Mouse (Mus musculus) thymus, postnatal 0 days (tissue): ENCODE data around the gene Kcnj5. TPM values are rescaled to one million over a fixed set of nuclear protein-coding genes. Genes with fewer than 3 reads are reported as not detected.

Source experiments
- DNase-seq: peaks from one replicate; pipeline ENCODE4 v3.0.0-alpha.2; 2015; ENCODE audit warnings: low spot score
- polyA plus RNA-seq: library from polyadenylated mRNA; unstranded; fragments of >200 nt; fragmentation: Nextera tagmentation; extraction: Ambion mirVana; gene quantifications from 2 replicates; pipeline ENCODE4 v1.2.1, GENCODE M21; 2015

The Kcnj5 gene
- polyA plus RNA-seq = 0.06 TPM in 1 of 2 replicates, not detected in the other

GRCm38 (mm10) chr9:32344051-32344450 is at the start of gene Kcnj5:
Kcnj5 (minus strand) TSS chr9:32344350.
- no peak for DNase-seq

- no peak for DNase-seq
Observed at GRCm38 (mm10) chr9:32392716-32393115, 48.6 kb upstream of the Kcnj5 start.

DNA sequence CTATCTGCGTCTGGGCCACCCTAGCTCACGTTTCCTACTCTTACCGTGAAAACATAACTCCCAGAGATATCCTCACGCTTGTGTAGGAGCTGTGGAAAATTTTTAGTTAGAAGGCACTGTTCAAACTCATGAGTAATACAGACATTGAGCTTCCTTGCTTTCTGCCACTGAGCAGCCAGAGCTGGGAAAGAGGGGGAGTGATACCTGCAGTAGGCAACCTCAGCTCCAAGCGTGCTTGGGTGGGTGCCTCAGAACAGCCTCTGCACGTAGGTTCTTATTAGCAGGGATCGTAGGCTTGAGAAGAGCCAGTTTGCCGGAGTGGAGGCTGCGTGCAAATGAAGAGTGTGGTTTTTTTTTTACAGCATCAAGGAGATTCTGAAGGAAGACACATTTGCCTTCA is 47.6 kb upstream of the Kcnj5 start:
- DNase-seq = no peak

DNA sequence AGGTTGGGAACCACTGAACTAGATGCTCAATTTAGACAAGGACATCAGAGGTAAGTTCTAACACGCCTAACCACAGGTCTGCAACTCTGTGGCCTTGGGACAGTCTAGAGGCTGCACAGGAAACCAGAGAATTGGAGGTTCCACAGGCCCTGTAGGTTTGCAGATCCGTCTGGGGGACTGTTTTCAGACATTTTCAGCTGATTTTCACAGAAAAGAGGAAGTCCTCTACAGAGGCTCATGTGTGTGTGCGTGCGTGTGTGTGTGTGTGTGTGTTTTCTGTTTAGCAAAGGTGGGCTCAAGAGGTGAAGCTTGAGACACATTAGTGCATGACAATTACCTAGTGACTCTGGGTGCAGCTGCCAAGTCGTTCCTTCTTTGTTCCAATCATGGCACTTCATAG is 46.9 kb upstream of the Kcnj5 start:
- peak; percentile 3 for DNase-seq

GRCm38 (mm10) chr9:32388120-32388519 is 44.0 kb upstream of the Kcnj5 start:
- peak; percentile 69 for DNase-seq

DNA sequence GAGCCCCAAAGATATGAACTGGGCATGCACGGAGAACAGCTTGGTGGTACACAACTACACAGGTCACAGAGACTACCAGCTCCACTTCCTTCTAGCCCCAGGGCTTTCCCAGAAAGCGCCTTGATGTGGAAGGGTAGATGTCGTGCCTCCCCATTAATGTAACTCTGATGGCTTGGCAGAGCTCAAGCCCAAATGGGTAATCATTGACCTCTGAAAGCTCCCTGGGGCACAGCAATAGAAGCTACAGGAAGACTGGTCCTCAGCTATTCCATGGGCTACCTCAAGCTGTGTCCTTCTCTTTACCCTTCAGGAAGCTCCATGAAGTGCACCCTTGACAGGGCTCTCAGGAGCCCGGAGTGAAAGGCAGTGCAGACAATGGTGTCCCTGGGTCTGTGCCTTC is 40.8 kb upstream of the Kcnj5 start:
- no peak for DNase-seq

DNA sequence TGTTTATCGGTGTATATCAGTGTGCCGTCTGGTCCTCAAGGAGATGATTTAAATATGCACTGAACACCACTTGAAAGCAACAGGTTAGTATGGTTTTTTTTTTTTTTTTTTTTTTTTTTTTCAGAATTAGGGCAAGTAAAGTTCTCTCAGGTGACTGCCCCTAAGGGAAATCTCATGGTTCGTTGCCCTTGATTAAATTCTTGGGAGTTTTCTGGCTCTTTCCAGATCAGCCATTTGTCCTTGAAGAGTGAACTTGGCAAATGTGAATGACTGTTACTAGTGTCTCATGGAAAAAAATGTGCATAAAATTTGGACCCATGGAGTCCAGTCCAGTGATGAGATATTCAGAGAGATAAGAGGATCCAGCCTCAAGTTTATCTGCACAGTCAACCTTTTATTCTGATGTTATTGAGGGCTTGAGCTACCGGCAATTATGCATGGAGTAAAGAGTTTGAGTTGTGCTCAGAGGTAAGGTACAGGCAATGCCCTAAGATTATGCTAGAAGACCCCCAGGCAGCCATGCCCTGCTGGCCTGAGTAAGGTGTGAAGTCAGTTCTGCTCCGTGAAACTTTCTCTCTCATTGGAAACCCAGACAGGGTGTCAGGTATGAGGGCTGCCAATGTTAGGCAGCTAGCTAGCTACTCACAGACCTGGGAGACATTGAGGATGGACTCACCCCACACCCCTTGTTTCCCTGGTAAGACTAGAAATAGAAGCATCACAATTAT is 32.9 kb upstream of the Kcnj5 start:
- no peak for DNase-seq

- no peak for DNase-seq
Observed at GRCm38 (mm10) chr9:32376031-32376430, 31.9 kb upstream of the Kcnj5 start.

GRCm38 (mm10) chr9:32373656-32374055 is 29.5 kb upstream of the Kcnj5 start:
- no peak for DNase-seq

DNA sequence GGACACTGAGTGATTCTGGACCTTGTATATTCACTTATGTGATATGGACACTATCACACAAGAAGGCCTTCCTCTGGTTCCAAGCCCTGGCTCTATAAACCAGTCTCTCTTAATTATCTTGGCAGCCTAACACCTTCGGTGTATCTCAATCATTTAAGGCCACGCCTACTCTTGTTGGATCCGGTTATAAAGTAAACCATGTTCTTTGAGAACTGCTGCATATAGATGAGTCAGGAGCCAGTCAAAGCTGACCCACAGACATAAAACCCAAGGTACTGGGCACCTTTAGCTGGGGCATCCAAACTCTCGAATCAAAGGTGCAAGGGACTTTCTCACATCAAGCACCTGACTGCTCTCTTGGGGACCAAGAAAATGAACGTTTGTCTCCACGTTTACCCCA is 28.1 kb upstream of the Kcnj5 start, which contains the start of gene Kcnj1:
TSS of gene Kcnj1 (plus strand) at position 292 of the 400 bp plus-strand sequence.
- DNase-seq = no peak

DNA sequence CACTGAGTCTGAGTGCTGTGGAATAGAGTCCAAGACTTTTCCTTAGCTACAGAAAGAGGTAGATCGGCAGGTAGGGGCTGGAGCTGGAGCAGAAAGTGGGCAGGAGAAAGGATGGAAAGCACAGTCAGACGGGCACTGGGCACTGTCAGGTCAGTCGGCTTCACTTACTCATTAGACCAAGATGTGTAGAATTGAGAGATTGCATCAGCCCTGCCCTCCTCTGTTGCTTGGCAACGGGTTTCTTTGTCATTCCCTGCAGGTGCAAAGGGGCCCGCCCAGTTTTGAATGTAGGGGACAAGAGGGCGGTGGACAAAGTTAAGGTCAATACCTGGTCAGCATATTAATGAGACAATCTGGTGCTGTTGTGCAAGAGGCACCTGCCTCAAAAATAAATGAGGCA is 25.2 kb upstream of the Kcnj5 start:
- DNase-seq = no peak

DNA sequence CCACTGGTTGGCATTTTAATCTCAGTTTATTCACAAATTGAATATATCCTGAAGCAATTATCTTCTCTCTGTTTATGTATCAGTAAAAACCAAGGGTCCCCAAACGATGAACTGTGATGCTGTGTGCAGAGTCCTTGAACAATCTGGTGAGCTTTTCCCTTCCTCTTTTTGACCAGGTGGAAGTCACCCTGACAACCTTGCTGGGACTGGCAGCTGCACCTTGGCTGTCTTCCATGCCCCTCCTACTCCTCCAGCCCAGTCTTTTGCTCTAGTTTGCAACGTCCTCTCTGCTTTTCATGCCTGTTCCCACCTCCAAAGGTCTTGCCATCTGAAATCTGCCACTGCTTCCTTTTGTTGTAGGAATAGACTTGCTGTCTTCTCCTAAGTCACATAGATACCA is 24.7 kb upstream of the Kcnj5 start:
- DNase-seq = no peak

- no peak for DNase-seq
Observed at GRCm38 (mm10) chr9:32360770-32361169, 16.6 kb upstream of the Kcnj5 start.

- DNase-seq = peak; percentile 72
Observed at GRCm38 (mm10) chr9:32350332-32350731, 6.2 kb upstream of the Kcnj5 start.

DNA sequence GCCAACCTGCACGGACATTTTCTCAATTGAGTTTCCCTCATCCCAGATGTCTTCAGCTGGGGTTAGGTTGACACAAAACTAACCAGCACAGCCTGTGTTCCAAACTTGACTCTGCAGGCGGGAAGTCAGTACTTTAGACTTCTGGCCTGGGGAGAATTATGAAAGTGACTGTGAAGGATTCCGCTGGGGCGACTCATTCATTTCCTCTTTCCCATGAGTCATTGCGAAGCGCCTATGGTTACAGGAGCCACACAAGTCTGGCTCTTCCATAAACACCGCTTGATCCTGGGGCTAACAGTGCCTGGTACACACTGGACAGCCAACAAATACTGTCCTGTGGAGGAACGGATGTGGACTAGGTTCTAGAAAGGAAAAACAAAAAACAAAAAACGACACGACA is 5.2 kb upstream of the Kcnj5 start:
- DNase-seq = no peak

DNA sequence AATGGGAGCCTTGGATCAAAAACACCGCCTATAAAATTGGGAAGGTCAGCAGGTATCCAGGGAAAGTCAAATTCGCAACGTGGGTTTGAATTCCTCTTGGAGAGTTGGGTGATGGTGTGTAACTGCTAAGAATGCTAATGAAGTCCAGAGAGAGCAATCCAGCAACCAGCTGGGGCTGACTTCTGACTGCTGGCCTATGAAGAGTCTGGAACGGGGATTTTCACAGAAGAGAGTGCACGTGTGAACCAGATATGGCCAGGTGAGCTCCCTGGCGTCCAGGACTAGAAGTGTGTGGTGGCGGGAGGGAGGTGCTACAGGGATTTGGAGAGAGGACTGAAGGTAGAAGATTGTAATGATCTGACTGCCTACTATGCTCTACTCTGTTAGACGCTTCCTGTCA is 3.9 kb upstream of the Kcnj5 start:
- DNase-seq = no peak

DNA sequence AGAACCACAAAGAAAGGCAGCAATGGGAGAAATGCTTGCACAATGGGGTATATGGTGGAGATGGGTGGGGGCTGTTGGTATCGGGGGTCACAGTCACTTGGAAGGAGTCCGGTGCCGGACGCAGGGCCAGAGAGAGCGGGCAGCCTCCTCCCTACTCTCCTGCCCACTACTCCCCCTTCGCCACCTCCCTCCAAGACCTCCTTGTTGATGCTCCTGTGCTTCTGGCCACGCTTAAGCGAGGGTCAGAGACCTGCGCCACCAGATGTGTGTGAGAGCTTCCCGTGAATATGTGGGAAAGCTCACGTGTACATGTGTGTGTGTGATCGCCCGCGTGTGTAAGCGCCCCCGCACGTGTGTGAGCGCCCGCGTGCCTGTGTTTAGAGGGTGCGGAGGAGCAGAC is 339 bp upstream of the Kcnj5 start:
- no peak for DNase-seq

- no peak for DNase-seq
Observed at GRCm38 (mm10) chr9:32342929-32343328, 1.2 kb downstream of the Kcnj5 start.

DNA sequence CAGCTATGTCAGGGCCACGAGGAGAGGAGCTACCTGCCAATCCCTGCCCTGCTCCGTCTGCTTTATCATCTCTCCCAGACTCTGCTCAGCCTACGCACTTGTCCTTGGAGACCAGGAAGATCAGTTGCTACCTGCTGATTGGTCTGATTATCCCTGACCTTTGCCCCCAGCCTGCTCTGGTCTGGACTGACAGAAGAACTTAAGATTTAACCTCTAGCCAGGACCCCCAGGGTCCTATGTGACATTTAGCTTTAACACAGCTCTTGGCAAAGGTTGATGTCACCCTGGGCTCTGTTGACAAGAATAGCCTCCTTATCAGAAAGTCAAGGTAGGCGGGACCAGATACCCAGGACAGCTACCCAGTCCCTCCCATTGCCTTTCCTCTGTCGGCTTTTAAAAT is 3.3 kb downstream of the Kcnj5 start:
- DNase-seq = no peak

DNA sequence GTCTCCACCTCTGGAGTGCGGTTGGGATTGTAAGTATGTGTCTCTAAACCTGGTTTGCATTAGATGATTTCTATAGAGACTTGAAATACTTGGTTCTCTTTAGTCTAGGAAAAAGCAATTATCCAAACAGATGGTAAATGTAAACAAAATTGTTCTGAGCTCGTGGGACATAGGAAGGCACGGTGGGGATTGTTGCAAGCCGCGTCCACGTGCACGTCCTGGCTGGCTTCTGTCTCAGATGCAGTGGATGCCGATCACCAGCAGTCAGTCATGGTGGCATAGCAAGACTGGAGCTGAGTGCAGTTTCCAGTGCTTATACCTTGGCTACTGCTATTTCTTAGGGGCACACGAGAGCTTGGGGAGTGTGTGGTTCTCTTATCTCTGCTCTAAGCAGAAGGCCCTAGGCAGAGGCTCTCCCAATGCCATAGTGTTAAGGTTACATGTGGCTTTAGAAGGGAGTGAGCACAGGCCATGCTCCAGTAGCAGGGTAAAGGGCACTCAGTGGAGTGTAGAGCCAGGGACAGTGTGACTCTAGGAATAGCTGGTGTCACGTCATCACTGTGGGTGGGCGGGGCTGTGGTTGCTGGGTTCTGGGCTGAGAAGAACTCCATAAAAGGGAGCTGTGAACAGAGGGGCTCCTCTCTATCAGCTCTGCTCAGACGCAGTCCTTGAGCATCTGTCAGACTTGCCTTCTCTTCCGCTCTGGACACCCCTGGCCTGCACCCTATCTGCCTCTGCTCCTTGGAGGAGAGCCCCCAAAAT is 8.6 kb downstream of the Kcnj5 start:
- no peak for DNase-seq

DNA sequence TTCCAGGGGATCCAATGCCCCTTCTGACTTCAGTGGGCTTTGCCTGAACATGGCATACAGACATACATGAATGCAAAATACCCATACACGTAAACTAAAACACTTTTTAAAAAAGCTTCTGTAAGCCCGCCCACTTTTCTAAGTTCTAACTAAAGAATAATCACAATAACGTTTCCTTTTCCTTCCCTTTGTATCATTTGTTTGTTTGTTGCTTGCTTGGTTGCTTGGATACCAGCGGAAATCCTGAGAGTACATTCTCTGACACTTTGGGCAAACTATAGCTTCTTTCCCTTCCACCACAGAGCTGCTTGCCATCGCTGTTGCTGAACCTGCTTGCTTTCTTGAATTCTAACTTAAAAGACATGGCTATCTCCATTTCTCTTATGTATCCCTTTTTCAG is 13.0 kb downstream of the Kcnj5 start:
- no peak for DNase-seq

DNA sequence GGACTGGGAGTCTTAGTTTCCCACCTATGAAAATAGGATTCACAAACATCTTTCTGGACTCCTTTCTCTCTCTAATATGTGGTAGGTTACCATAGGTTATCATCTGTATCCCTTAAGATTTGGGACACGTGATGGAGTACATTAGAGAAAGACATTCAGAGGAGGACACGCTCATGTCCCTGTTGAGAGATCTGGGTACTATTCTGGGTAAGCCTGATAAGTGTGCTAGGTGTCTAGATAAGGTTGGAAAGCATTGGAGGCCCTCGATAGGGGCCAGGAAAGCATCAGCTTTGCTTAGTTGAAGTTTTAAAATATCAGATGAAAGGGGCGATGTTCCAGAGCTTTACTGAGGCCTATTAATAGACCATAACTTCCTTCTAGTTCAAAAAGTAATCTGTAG is 15.4 kb downstream of the Kcnj5 start:
- DNase-seq = no peak

DNA sequence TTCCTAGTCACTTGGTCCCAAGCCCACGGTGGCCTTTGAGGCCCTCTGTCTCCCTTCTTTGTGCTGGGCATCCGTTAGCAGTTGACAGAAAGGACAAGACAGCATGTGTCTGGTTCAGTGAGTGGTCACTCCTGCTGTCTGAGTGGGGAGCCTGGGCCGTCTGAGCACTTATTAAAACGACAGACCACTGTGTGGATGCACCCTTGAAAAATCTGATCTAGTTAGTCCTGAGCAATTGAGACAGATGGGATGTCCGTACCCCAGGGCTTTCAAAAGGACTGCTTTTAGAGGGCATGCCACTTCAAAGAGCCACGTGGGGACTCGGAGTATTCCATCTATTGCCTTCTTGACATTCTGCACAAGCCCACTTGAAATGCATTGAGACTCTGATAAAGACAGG is 20.5 kb downstream of the Kcnj5 start:
- no peak for DNase-seq
